Mouse (Mus musculus) ES-E14 (cell line): ENCODE data around the gene Sipa1l3. TPM values are rescaled to one million over a fixed set of nuclear protein-coding genes. Genes with fewer than 3 reads are reported as not detected.

Experiments
- DNase-seq: peaks from one replicate; pipeline ENCODE4 v3.0.0-alpha.2; 2013; ENCODE audit warnings: low read depth, low spot score
- H3K27ac ChIP-seq: 2 replicates; pipeline ENCODE4 v1.5.1; 2012; ENCODE audit warnings: low read depth, mild to moderate bottlenecking, low read length, moderate library complexity, mixed read lengths; ENCODE audit not compliant: poor library complexity, insufficient read depth, severe bottlenecking
- H3K36me3 ChIP-seq: 2 replicates; pipeline ENCODE4 v1.6.1; 2012; ENCODE audit warnings: mild to moderate bottlenecking, low read length, moderate library complexity, mixed read lengths; ENCODE audit not compliant: control insufficient read depth, poor library complexity, insufficient read depth, severe bottlenecking
- H3K4me1 ChIP-seq, 2 experiments: fragments of 150-350 bp in 1 of 2; sonication (generic) in 1 of 2; 2 replicates each; pipeline ENCODE4 v1.6.1; 2012; ENCODE audit warnings: low read length in 2 of 2, mild to moderate bottlenecking in 1 of 2, mixed read lengths in 1 of 2; ENCODE audit not compliant: control insufficient read depth in 2 of 2, insufficient read depth in 2 of 2, poor library complexity in 1 of 2
- H3K4me3 ChIP-seq, 2 experiments: fragments of 150-350 bp in 1 of 2; sonication (generic) in 1 of 2; 2 replicates each; pipeline ENCODE4 v1.5.1; 2012; ENCODE audit warnings: low read length in 2 of 2, low read depth in 1 of 2, mild to moderate bottlenecking in 1 of 2, mixed read lengths in 1 of 2; ENCODE audit not compliant: insufficient read depth in 1 of 2, poor library complexity in 1 of 2, severe bottlenecking in 1 of 2
- H3K9ac ChIP-seq: 2 replicates; pipeline ENCODE4 v1.6.1; 2012; ENCODE audit warnings: low read depth, mild to moderate bottlenecking, low read length, mixed read lengths; ENCODE audit not compliant: poor library complexity, insufficient read depth, severe bottlenecking
- H3K9me3 ChIP-seq: fragments of 150-350 bp; sonication (generic); 2 replicates; pipeline ENCODE4 v1.6.1; 2012; ENCODE audit warnings: low read depth, mild to moderate bottlenecking, low read length; ENCODE audit not compliant: control insufficient read depth, insufficient read depth
- CHD2 ChIP-seq: IDR thresholded peaks from 2 replicates; pipeline ENCODE4 v1.6.1; 2014; ENCODE audit warnings: mild to moderate bottlenecking, low read depth, low read length, inconsistent platforms
- HCFC1 ChIP-seq: IDR thresholded peaks from 2 replicates; pipeline ENCODE4 v1.6.1; 2012; ENCODE audit warnings: low read length, inconsistent platforms, borderline replicate concordance; ENCODE audit not compliant: insufficient read depth
- MAFK ChIP-seq: IDR thresholded peaks from 2 replicates; pipeline ENCODE4 v1.6.1; 2014; ENCODE audit warnings: mild to moderate bottlenecking, low read depth, low read length, inconsistent platforms; ENCODE audit not compliant: insufficient read depth
- ZC3H11A ChIP-seq: IDR thresholded peaks from 2 replicates; pipeline ENCODE4 v1.6.1; 2012; ENCODE audit warnings: low read depth, mild to moderate bottlenecking, inconsistent platforms, low read length, borderline replicate concordance
- ZNF384 ChIP-seq: IDR thresholded peaks from 2 replicates; pipeline ENCODE4 v1.6.1; 2012; ENCODE audit warnings: low read depth, low read length, inconsistent platforms
- in situ Hi-C, 2 experiments: fragments of 600-800 bp; cut with MboI; formaldehyde crosslinking; loops; one replicate each; pipeline ENCODE4 v1.15.1; 2025; ENCODE audit warnings: low sequenced_read_pairs in 2 of 2, inconsistent platforms in 1 of 2; ENCODE audit not compliant: unreplicated experiment in 2 of 2
- total RNA-seq: library from RNA; depleted of rRNA; stranded (reverse); fragments of 300-350 nt; gene quantifications from 2 replicates; pipeline ENCODE4 v1.2.3, GENCODE M21; 2012

Gene Sipa1l3
- total RNA-seq, 1 experiment, result 27.5 TPM

DNA sequence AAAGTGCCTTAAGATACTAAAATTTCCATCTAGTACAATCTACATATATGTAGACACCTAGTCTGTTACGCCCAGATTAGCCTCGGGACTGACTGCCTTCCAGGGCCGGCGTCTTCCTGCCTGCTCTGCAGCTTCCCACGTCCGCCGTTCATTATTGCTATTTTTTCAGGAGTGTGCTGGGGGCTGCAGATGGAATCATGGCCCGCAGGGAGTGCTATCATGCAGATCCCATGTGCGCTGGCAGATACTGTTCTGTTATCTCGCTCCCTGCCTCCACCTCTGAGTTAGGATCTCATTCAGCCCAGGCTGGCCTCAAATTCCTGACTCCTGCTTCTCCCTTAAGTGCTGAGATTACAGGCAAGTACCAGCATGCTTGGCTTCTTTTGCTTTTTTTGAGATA is 128.2 kb downstream of the Sipa1l3 start:
- no peaks in the 10 kb centered on the region for H3K9me3 ChIP-seq
- H3K36me3 ChIP-seq, result peaks cover 23% of the 10 kb centered on the region; the same call in 1 of the 2 replicates
- no peak for TF ChIP-seq ZC3H11A
- H3K4me3 ChIP-seq, result no peak overlapping the region
- no peak for DNase-seq
- H3K9ac ChIP-seq, result no peak overlapping the region
- in situ Hi-C loops, result loop anchor here in 1 of 2 experiments (10.0 kb wide), 1 partner anchor 135 kb away; no protein-coding TSS in a partner anchor
- peaks cover 2 to 20% of the 10 kb centered on the region in 2 experiments; a peak in 2 of 4 replicates for H3K4me1 ChIP-seq
- H3K27ac ChIP-seq, result no peak overlapping the region

DNA sequence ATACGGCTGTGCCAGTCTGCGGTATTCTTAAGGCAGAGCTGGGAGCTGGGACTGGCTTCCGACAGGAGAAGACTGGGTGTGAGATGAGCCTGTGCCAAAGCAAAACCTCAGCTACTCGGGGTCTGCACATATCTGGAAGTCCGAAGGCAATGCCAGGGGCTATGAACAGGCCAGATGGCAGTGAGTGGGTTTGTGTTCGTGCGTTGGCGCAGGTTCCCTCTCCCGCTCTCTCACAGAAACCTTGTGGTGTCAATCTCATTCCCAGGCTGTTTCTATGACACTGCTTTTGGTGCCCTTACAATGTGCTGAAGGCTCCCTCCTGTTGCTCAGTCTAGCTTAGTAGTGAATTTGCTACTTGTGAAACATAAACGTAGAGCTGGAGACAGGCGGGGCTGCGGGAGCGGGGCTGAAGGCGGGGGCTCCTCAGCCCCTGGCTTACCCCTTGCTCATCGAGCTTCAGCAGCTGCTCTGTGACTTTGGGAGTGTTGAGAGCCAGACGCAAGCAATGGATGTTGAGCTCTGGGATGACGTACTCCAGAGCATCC is 130.8 kb downstream of the Sipa1l3 start:
- Histone ChIP-seq H3K36me3 (peaks cover 20% of the 10 kb centered on the region; the same call in 1 of the 2 replicates), H3K9ac (no peak overlapping the region), H3K4me1 (peaks cover 2 to 21% of the 10 kb centered on the region in 2 experiments; a peak in 2 of 4 replicates), H3K4me3 (no peak overlapping the region), H3K27ac (no peak overlapping the region), H3K9me3 (no peaks in the 10 kb centered on the region)
- in situ Hi-C loops, result no loop called here
- TF ChIP-seq HCFC1 (no peak), MAFK (no peak), CHD2 (no peak), ZC3H11A (no peak), ZNF384 (no peak)
- DNase-seq, result no peak

DNA sequence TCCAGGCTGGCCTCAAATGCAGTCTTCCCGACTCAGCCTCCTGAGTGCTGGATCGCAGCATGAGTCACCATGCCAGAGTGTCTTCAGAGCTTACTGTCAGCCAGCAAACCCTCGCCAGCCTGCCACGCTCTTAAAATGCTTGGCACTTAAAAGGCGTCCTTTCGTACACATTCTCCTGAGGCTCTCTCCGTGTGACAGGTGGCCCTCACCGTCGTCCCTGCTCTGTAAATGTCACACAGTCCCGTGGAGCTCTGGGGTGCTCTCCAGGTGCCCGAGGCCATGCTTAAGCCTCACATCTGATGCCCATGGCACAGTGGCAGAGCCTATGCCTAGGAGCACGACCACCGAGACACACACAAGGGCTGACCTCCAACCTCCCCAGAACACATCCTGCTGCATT is 132.1 kb downstream of the Sipa1l3 start:
- no peak overlapping the region for H3K4me3 ChIP-seq
- H3K36me3 ChIP-seq, result peaks cover 25% of the 10 kb centered on the region; the same call in 1 of the 2 replicates
- no peaks in the 10 kb centered on the region for H3K9me3 ChIP-seq
- H3K4me1 ChIP-seq, result peaks cover 0 to 13% of the 10 kb centered on the region in 2 experiments; a peak in 3 of 4 replicates
- TF ChIP-seq MAFK, result no peak
- no peak for TF ChIP-seq HCFC1
- TF ChIP-seq ZC3H11A, result no peak
- TF ChIP-seq ZNF384, result no peak
- no peak for TF ChIP-seq CHD2
- no peak for DNase-seq
- in situ Hi-C loops, result no loop called here
- no peak overlapping the region for H3K9ac ChIP-seq
- no peak overlapping the region for H3K27ac ChIP-seq

DNA sequence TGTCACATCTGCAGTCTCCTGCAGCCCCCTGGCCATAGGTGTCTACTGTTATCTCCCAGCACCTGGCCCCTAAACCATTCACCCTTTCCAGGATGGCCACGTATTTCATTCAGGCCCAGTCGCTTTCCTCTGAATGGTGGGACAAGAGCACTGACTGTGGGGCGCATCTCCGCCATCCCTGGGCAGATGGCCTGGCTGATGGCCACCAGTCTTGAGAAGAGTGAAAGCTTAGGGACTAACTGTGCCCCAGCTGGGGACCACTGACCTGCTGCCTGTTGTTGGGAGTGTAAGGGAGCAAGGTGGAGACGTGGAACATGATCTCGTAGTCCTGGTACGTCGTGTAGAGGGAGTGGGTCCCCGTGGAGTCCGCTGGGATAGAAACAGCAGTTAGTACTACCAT is 132.7 kb downstream of the Sipa1l3 start:
- H3K36me3 ChIP-seq, result peaks cover 25% of the 10 kb centered on the region; the same call in 1 of the 2 replicates

More for the DNA sequence above, 132.7 kb downstream of the Sipa1l3 start:
- H3K9ac ChIP-seq, result no peak overlapping the region
- H3K4me3 ChIP-seq, result no peak overlapping the region
- TF ChIP-seq HCFC1, result no peak
- TF ChIP-seq MAFK, result no peak
- no peak for TF ChIP-seq CHD2
- no peak for TF ChIP-seq ZNF384
- TF ChIP-seq ZC3H11A, result no peak
- no peaks in the 10 kb centered on the region for H3K9me3 ChIP-seq
- peaks cover 0 to 13% of the 10 kb centered on the region in 2 experiments; a peak in 2 of 4 replicates for H3K4me1 ChIP-seq
- DNase-seq, result no peak
- no peak overlapping the region for H3K27ac ChIP-seq
- in situ Hi-C loops, result no loop called here
